Mouse (Mus musculus) lung, postnatal 0 days (tissue): Measurements from ENCODE around the gene Resp18. TPM values are rescaled to one million over a fixed set of nuclear protein-coding genes. Genes with fewer than 3 reads are reported as not detected.

Source experiments
- ATAC-seq: fragments of 200-750 bp; cut with Nextera tagmentation; 2 replicates; pipeline ENCODE4 v1.8.0; 2017; ENCODE audit warnings: moderate library complexity
- DNase-seq: peaks from one replicate; pipeline ENCODE4 v3.0.0-alpha.2; 2016; ENCODE audit warnings: low spot score
- H3K27ac ChIP-seq: fragments of 300-500 bp; sonication (generic); 2 replicates; pipeline ENCODE4 v1.5.1; 2014; ENCODE audit warnings: antibody characterized with exemption, mild to moderate bottlenecking, low read length, mixed read lengths
- H3K27me3 ChIP-seq: fragments of 300-500 bp; sonication (generic); replicated peaks from 2 replicates; pipeline ENCODE4 v1.6.1; 2014; ENCODE audit warnings: low read length, mixed read lengths; ENCODE audit not compliant: insufficient read depth
- H3K36me3 ChIP-seq: fragments of 300-500 bp; sonication (generic); 2 replicates; pipeline ENCODE4 v1.6.1; 2014; ENCODE audit warnings: low read length, mixed read lengths; ENCODE audit not compliant: insufficient read depth
- H3K4me1 ChIP-seq: fragments of 300-500 bp; sonication (generic); 2 replicates; pipeline ENCODE4 v1.6.1; 2014; ENCODE audit warnings: antibody characterized with exemption, low read depth, low read length, mixed read lengths; ENCODE audit not compliant: insufficient read depth
- H3K4me2 ChIP-seq: fragments of 300-500 bp; sonication (generic); replicated peaks from 2 replicates; pipeline ENCODE4 v1.6.1; 2014; ENCODE audit warnings: low read depth, mild to moderate bottlenecking, low read length, moderate library complexity, mixed read lengths
- H3K4me3 ChIP-seq: fragments of 300-500 bp; sonication (generic); 2 replicates; pipeline ENCODE4 v1.5.1; 2014; ENCODE audit warnings: low read depth, low read length
- H3K9ac ChIP-seq: fragments of 300-500 bp; sonication (generic); replicated peaks from 2 replicates; pipeline ENCODE4 v1.6.1; 2014; ENCODE audit warnings: low read depth, mild to moderate bottlenecking
- H3K9me3 ChIP-seq: fragments of 300-500 bp; sonication (generic); 2 replicates; pipeline ENCODE4 v1.6.1; 2016; ENCODE audit warnings: low read length, mixed read lengths
- CTCF ChIP-seq: IDR thresholded peaks from 2 replicates; pipeline ENCODE4 v1.5.1; 2016; ENCODE audit warnings: antibody characterized with exemption, mild to moderate bottlenecking
- EP300 ChIP-seq: IDR thresholded peaks from 2 replicates; pipeline ENCODE4 v1.6.1; 2016; ENCODE audit warnings: antibody characterized with exemption, mild to moderate bottlenecking, control low read depth
- WGBS: fragments of 180-500 bp; shearing (Covaris S2); extraction: QIAGEN DNeasy Blood & Tissue Kit; methylation state at CpG from one replicate; pipeline ENCODE4 v1.1.7; 2014; 5-methylcytosine and 5-hydroxymethylcytosine counted together
- polyA plus RNA-seq: library from polyadenylated mRNA; unstranded; fragments of >200 nt; fragmentation: Nextera tagmentation; extraction: Ambion mirVana; gene quantifications from 2 replicates; pipeline ENCODE4 v1.2.1, GENCODE M21; 2015

Resp18 gene
- polyA plus RNA-seq, 1 experiment from 2014 or later: 1.8 TPM

- Histone ChIP-seq H3K27me3 (no peaks in the 10 kb centered on the region), H3K9ac (peak overlapping the region; percentile 62), H3K4me3 (peak overlapping the region; percentile 76), H3K9me3 (no peaks in the 10 kb centered on the region), H3K4me1 (peaks cover 7% of the 10 kb centered on the region; the same call in 1 of the 2 replicates), H3K36me3 (peaks cover 25% of the 10 kb centered on the region), H3K4me2 (peak overlapping the region; percentile 77), H3K27ac (peak overlapping the region; percentile 92)
- WGBS: 0% methylated on average over 20 of the region's 20 CpGs
- peak; percentile 46; the same call in 1 of the 2 replicates for TF ChIP-seq EP300
- TF ChIP-seq CTCF: peak; percentile 59
- peak; percentile 93 for DNase-seq
- ATAC-seq: peak; percentile 47
Observed at GRCm38 (mm10) chr1:75316861-75317240, 38.6 kb upstream of the Resp18 start.

- 80% methylated on average over 29 of the region's 29 CpGs for WGBS
- peaks cover 36% of the 10 kb centered on the region for H3K36me3 ChIP-seq
- no peaks in the 10 kb centered on the region for H3K9me3 ChIP-seq
- peak overlapping the region; percentile 92 for H3K27ac ChIP-seq
- H3K9ac ChIP-seq: no peak overlapping the region; the same call in 1 of the 2 replicates
- DNase-seq (no peak), ATAC-seq (no peak)
- peak overlapping the region; percentile 77 for H3K4me2 ChIP-seq
- no peaks in the 10 kb centered on the region for H3K27me3 ChIP-seq
- peaks cover 7% of the 10 kb centered on the region; the same call in 1 of the 2 replicates for H3K4me1 ChIP-seq
- peak overlapping the region; percentile 76 for H3K4me3 ChIP-seq
- no peak for TF ChIP-seq EP300
- no peak for TF ChIP-seq CTCF
Observed at GRCm38 (mm10) chr1:75315456-75316365, 37.5 kb upstream of the Resp18 start.

GRCm38 (mm10) chr1:75315011-75315410 is 36.8 kb upstream of the Resp18 start:
- peaks cover 37% of the 10 kb centered on the region for H3K36me3 ChIP-seq
- no peak overlapping the region for H3K27ac ChIP-seq
- DNase-seq (no peak), ATAC-seq (no peak)
- H3K4me2 ChIP-seq: no peak overlapping the region
- no peaks in the 10 kb centered on the region for H3K27me3 ChIP-seq
- no peak overlapping the region for H3K9ac ChIP-seq
- WGBS: 85% methylated on average over 6 of the region's 6 CpGs
- no peak overlapping the region for H3K4me3 ChIP-seq
- H3K9me3 ChIP-seq: no peaks in the 10 kb centered on the region
- no peak for TF ChIP-seq EP300
- no peak for TF ChIP-seq CTCF
- peaks cover 7% of the 10 kb centered on the region; the same call in 1 of the 2 replicates for H3K4me1 ChIP-seq

- Histone ChIP-seq H3K36me3 (peaks cover 42% of the 10 kb centered on the region), H3K9ac (no peak overlapping the region)
- TF ChIP-seq EP300: no peak
- no peak for TF ChIP-seq CTCF
Observed at GRCm38 (mm10) chr1:75311694-75312093, 33.5 kb upstream of the Resp18 start.

GRCm38 (mm10) chr1:75304662-75305061 is 26.4 kb upstream of the Resp18 start:
- Histone ChIP-seq H3K4me3 (no peak overlapping the region), H3K36me3 (peaks cover 5% of the 10 kb centered on the region; the same call in 1 of the 2 replicates)
- TF ChIP-seq EP300 (no peak), CTCF (no peak)

More at GRCm38 (mm10) chr1:75311694-75312093, 33.5 kb upstream of the Resp18 start:
- ATAC-seq (no peak), DNase-seq (no peak)
- Histone ChIP-seq H3K9me3 (no peaks in the 10 kb centered on the region), H3K4me2 (no peak overlapping the region), H3K4me1 (peaks cover 6% of the 10 kb centered on the region; the same call in 1 of the 2 replicates), H3K27ac (no peak overlapping the region), H3K27me3 (no peaks in the 10 kb centered on the region), H3K4me3 (no peak overlapping the region)
- 95% methylated on average over 6 of the region's 6 CpGs for WGBS

GRCm38 (mm10) chr1:75294294-75294693 is 16.1 kb upstream of the Resp18 start:
- Histone ChIP-seq H3K4me2 (no peak overlapping the region), H3K9ac (no peak overlapping the region), H3K27me3 (no peaks in the 10 kb centered on the region), H3K27ac (no peak overlapping the region), H3K9me3 (no peaks in the 10 kb centered on the region), H3K36me3 (no peaks in the 10 kb centered on the region), H3K4me1 (no peaks in the 10 kb centered on the region), H3K4me3 (no peak overlapping the region)
- DNase-seq: no peak
- no peak for ATAC-seq
- TF ChIP-seq CTCF: no peak
- no peak for TF ChIP-seq EP300
- WGBS: 81% methylated on average over 5 of the region's 5 CpGs

More at GRCm38 (mm10) chr1:75304662-75305061, 26.4 kb upstream of the Resp18 start:
- 76% methylated on average over 2 of the region's 2 CpGs for WGBS
- no peak overlapping the region for H3K4me2 ChIP-seq
- ATAC-seq: no peak
- H3K4me1 ChIP-seq: no peaks in the 10 kb centered on the region
- H3K27me3 ChIP-seq: no peaks in the 10 kb centered on the region
- DNase-seq: no peak
- H3K9me3 ChIP-seq: no peaks in the 10 kb centered on the region
- H3K9ac ChIP-seq: no peak overlapping the region
- H3K27ac ChIP-seq: no peak overlapping the region
